Mouse (Mus musculus) lung, embryonic 16.5 days (tissue): Measurements from ENCODE around the gene Apol9b. TPM values are rescaled to one million over a fixed set of nuclear protein-coding genes. Genes with fewer than 3 reads are reported as not detected.

Experiments used
- ATAC-seq: fragments of 200-750 bp; cut with Nextera tagmentation; 2 replicates; pipeline ENCODE4 v1.8.0; 2017; ENCODE audit warnings: low read depth, mild to moderate bottlenecking, moderate library complexity
- H3K27ac ChIP-seq: fragments of 300-500 bp; sonication (generic); 2 replicates; pipeline ENCODE4 v1.5.1; 2014; ENCODE audit warnings: mild to moderate bottlenecking, control low read depth, low read length
- H3K27me3 ChIP-seq: fragments of 300-500 bp; sonication (generic); 2 replicates; pipeline ENCODE4 v1.6.1; 2014; ENCODE audit warnings: low read depth, low read length, mixed read lengths; ENCODE audit not compliant: control insufficient read depth, insufficient read depth
- H3K36me3 ChIP-seq: fragments of 300-500 bp; sonication (generic); 2 replicates; pipeline ENCODE4 v1.6.1; 2014; ENCODE audit warnings: low read length; ENCODE audit not compliant: control insufficient read depth, insufficient read depth
- H3K4me1 ChIP-seq: fragments of 300-500 bp; sonication (generic); replicated peaks from 2 replicates; pipeline ENCODE4 v1.6.1; 2014; ENCODE audit warnings: low read length, mixed read lengths; ENCODE audit not compliant: control insufficient read depth, insufficient read depth
- H3K4me2 ChIP-seq: fragments of 300-500 bp; sonication (generic); 2 replicates; pipeline ENCODE4 v1.6.1; 2014; ENCODE audit warnings: low read depth, low read length, control low read depth
- H3K4me3 ChIP-seq: fragments of 300-500 bp; sonication (generic); 2 replicates; pipeline ENCODE4 v1.5.1; 2014; ENCODE audit warnings: mild to moderate bottlenecking, low read length, control low read depth
- H3K9ac ChIP-seq: fragments of 300-500 bp; sonication (generic); 2 replicates; pipeline ENCODE4 v1.6.1; 2014; ENCODE audit warnings: low read length, control low read depth
- H3K9me3 ChIP-seq: fragments of 300-500 bp; sonication (generic); 2 replicates; pipeline ENCODE4 v1.6.1; 2016; ENCODE audit warnings: low read length; ENCODE audit not compliant: control insufficient read depth
- WGBS: fragments of 180-500 bp; shearing (Covaris S2); extraction: QIAGEN DNeasy Blood & Tissue Kit; methylation state at CpG from one replicate; pipeline ENCODE4 v1.1.7; 2014; 5-methylcytosine and 5-hydroxymethylcytosine counted together
- polyA plus RNA-seq: library from polyadenylated mRNA; unstranded; fragments of >200 nt; fragmentation: Nextera tagmentation; extraction: Ambion mirVana; gene quantifications from 2 replicates; pipeline ENCODE4 v1.2.1, GENCODE M21; 2015

Gene Apol9b
- polyA plus RNA-seq, 1 experiment from 2014 or later = 0.15 TPM

- ATAC-seq = no peak
- no peak overlapping the region for H3K9ac ChIP-seq
- H3K36me3 ChIP-seq = peaks cover 77% of the 10 kb centered on the region
- no peak overlapping the region for H3K27ac ChIP-seq
- H3K27me3 ChIP-seq = no peaks in the 10 kb centered on the region
- no peaks in the 10 kb centered on the region for H3K9me3 ChIP-seq
- no peak overlapping the region for H3K4me2 ChIP-seq
- no peak overlapping the region for H3K4me3 ChIP-seq
- WGBS = 77% methylated on average over 1 of the region's 1 CpGs
- no peaks in the 10 kb centered on the region for H3K4me1 ChIP-seq
Observed at GRCm38 (mm10) chr15:77785807-77786206, 57.0 kb downstream of the Apol9b start.

Other genes starting within 250 kb of the Apol9b start
- gene Apol11a, start 220.8 kb upstream of the Apol9b start, polyA plus RNA-seq = not detected in 2 replicates
- gene Apol7c, start 195.7 kb upstream of the Apol9b start, polyA plus RNA-seq = not detected in 2 replicates
- gene 1700025B11Rik, start 167.1 kb upstream of the Apol9b start, polyA plus RNA-seq = not detected in 2 replicates
- 0.06 and 0.09 TPM in 2 replicates for gene Apol10b, start 132.9 kb upstream of the Apol9b start, polyA plus RNA-seq
- gene Gm36245, start 129.8 kb upstream of the Apol9b start, polyA plus RNA-seq = not detected in 2 replicates
- gene Apol11b, start 85.8 kb upstream of the Apol9b start, polyA plus RNA-seq = 0.21 TPM in 1 of 2 replicates, not detected in the other
- not detected in 2 replicates for gene Apol7e, start 30.2 kb upstream of the Apol9b start, polyA plus RNA-seq
- gene Apol8, start 28.0 kb downstream of the Apol9b start, polyA plus RNA-seq = 0.10 and 0.20 TPM in 2 replicates
- 71.7 and 77.6 TPM in 2 replicates for gene Myh9, start 113.1 kb downstream of the Apol9b start, polyA plus RNA-seq
- 182 and 185 TPM in 2 replicates for gene Txn2, start 200.0 kb downstream of the Apol9b start, polyA plus RNA-seq
- 2.7 and 3.7 TPM in 2 replicates for gene Foxred2, start 227.7 kb downstream of the Apol9b start, polyA plus RNA-seq
- 166 and 170 TPM in 2 replicates for gene Eif3d, start 241.8 kb downstream of the Apol9b start, polyA plus RNA-seq